Mouse (Mus musculus) layer of hippocampus, postnatal 14 days (tissue): ENCODE results near the gene Zcrb1. TPM values are rescaled to one million over a fixed set of nuclear protein-coding genes. Genes with fewer than 3 reads are reported as not detected.
"Not testable (repeated sequence)": the region's sequence is repeated elsewhere in the genome, so short reads cannot be mapped to it uniquely, and the experiment has no call there.

Source experiments
- DNase-seq, 2 experiments: peaks; one replicate each; pipeline ENCODE4 v3.0.0; 2021 to 2022; ENCODE audit warnings: low spot score in 2 of 2, mixed read lengths in 1 of 2
- total RNA-seq, 2 experiments: library from RNA; stranded (reverse); gene quantifications; 2 replicates each; pipeline ENCODE4 v1.2.3; 2021

Gene Zcrb1
- total RNA-seq, 2 experiments from 2014 or later, result 76.5 to 79.8 TPM

DNA sequence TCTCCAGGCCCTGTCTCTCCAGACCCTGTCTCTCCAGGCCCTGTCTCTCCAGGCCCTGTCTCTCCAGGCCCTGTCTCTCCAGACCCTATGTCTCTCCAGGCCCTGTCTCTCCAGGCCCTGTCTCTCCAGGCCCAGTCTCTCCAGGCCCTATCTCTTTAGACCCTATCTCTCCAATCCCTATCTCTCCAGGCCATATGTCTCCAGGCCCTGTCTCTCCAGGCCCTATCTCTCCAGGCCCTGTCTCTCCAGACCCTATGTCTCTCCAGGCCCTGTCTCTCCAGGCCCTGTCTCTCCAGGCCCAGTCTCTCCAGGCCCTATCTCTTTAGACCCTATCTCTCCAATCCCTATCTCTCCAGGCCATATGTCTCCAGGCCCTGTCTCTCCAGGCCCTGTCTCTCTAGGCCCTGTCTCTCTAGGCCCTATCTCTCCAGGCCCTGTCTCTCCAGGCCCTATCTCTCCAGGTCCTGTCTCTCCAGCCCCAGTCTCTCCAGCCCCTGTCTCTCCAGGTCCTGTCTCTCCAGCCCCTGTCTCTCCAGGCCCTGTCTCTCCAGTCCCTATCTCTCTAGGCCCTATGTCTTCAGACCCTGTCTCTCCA, 25.5 kb downstream of the Zcrb1 start:
- not testable (repeated sequence) for DNase-seq

DNA sequence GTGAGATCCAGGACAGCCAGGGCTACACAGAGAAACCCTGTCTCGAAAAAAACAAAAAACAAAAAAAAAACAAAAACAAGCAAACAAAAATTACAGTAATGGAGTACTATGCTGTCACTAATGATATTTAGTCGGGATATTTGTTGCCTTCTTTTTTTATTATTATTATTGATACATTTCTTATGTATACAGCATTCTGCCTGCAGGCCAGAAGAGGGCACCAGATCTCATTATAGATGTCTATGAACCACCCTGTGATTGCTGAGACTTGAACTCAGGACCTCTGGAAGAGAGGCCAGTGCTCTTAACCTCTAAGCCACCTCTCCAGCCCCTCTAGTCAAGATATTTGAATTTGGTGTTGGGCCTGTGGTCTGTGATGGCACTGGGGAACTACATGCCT, 26.3 kb downstream of the Zcrb1 start:
- no peak for DNase-seq

DNA sequence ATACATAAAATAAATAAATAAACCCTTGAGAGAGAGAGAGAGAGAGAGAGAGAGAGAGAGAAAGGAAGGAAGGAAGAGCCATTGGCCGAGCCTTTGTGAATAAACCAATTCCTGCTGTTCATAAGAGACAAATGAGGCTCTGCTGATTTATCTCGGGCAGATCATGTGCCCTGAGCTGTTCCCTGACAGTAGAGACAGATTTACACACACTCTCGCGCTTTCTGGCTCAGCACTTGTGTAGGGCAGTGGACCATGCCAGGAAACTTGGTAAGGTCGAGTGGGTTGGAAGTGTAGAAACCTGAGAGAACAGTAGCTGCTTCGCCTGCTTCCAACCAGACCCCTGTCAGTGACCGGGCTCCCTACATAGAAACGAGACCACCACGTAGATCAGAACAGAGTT, 29.6 kb downstream of the Zcrb1 start:
- no peak for DNase-seq

DNA sequence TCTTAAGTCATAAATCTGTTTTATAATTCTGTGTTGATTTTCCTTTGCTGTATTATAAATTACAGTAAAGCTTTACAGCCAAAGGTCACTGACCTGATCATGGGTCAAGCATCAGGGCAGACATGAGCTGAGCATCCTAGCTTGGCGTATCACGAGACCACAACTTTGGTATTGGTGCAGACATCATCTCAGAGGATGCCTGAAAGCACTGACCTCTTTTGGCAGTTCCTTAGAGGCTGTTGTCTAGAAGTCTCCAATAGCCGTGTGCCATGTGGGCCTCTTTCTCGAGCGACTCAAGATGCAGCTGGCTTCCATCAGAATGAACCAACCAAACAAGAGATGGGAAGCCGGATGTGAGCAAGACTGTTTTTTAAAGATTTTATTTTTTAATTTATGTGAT, 32.6 kb downstream of the Zcrb1 start:
- DNase-seq, result no peak

DNA sequence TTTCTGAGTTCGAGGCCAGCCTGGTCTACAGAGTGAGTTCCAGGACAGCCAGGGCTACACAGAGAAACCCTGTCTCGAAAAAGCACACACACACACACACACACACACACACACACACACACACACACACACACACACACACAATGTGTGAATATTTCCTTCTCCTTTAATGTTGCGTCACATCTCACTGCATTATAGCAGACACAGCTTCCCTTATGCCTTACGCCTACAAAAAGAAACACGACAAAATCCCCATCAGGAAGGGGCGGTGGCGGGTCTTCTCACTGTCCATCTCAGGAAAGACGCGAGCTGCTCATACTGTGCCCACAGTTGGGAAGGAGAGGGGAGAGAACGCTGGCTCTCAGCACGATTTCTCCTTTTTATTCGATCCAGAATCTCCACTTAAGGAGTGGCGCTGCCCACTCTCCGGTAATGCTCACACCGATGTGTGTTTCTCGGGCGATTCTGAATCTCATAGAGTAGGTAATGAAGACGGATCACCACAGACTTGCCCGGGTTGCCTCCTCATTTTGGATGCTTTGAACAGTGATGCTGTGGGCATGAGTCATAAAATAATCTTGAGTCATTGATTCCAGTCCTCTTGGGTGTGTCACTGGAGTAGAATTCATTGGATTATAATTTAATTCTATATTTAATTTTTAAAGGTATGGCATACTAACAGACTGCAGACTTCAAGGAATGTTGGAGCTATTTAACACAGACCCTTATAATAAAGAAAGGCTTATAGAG, 39.6 kb downstream of the Zcrb1 start:
- no peak for DNase-seq

DNA sequence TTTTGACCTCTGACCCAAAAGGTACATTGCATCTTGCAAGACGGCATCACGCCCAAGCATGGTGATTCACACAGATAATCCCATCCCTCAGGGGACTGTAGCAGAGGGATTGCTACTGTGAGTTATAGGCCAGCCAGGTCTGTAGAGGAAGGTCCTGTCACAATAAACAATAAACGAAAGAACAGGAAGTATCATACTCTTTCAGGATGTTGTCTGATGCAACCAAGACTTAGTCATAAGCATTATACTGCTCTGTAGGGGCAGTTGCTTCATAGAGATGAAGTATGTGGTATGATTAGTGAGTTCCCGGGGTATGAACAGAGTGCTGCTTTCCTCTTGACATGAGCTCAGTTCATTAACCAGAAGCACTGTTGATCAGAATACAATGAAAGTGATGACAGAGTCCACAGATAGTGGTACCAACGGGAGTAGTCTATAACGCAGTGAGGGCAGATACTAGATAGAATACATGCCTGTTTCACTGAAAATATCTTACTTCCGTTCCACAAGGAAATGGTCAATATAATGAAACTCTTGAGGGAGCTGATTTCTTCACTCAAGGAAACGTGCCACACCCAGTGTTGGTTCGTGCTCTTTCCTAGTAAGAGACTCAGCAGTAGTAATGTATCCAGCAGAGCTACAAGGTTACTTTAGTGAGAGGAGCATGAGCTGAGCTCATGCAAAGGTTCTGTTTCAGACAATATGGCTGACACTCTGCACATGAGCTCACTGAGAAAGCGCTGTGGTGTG, 57.3 kb downstream of the Zcrb1 start:
- no peak for DNase-seq

DNA sequence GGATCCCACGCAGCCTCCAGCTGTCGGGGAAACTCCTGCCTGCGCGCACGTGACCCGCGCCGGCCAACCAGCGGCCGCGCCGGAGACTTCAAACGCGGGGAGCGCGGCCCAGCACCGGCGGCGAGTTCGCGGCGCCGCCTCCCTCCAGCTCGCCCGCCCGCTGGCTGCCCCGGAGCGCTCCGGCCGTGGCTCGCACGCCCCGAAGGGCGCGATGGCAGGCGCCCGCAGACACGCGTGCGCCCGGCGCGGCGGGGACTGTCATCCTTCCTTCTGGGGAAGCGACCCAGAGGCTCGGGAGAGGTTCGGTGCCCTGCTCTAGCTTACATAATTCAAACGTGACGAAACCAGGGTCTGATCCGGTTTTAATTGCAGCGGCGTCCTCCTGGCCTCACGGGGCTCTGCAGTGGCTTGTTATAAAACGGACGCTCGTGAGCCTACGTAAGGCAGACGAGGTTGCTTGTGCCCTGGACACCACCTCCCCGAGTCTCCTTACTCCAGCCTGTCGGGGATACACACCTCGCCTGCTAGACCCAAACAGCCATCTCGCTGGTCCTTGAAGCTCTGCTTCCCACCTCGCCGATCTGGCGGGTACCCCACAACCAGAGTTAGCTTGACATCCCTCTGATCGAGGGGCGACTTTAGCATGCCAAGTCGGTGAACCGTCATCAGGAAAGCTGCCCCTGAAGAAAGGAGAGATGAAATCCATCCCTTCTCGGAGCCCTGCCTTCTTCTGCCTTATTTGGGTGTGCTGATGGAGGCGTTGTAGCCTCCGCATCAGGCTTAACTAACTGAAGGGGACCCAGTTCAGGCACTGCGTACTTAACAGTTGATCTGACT, 61.0 kb downstream of the Zcrb1 start, which contains the start of gene Yaf2:
Yaf2 (minus strand) TSS at position 11 of the 837 bp plus-strand sequence.
- peak; percentile 72 to 80 for DNase-seq

DNA sequence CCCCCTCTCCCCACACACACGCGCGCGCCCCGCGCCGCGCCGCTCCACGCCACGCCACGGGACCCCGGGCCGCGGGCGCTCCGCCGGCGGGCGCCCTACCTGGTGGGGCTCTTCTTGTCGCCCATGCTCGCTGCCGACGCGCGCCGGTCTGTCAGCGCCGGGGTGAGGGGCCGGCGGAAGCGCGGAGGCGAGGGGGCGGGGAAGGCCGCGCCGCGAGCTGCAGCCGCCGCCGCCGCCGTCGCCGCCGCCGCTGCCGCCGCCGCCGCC, 61.5 kb downstream of the Zcrb1 start:
- no peak for DNase-seq

Other genes starting within 250 kb of the Zcrb1 start
- gene Gxylt1, start 123.2 kb downstream of the Zcrb1 start, total RNA-seq, result 1 to 10 TPM; 9.1 to 10.0 TPM
- gene Yaf2, start 61.4 kb downstream of the Zcrb1 start, total RNA-seq, result 10 to 100 TPM; 88.2 to 88.7 TPM
- gene Pphln1, start within 50 bp of the Zcrb1 start, total RNA-seq, result 10 to 100 TPM; 35.9 to 37.9 TPM
- 10 to 100 TPM; 53.5 to 61.8 TPM for gene Prickle1, start 197.6 kb upstream of the Zcrb1 start, total RNA-seq